Mouse (Mus musculus): ENCODE results near the gene Scarb1. TPM values are rescaled to one million over a fixed set of nuclear protein-coding genes. Genes with fewer than 3 reads are reported as not detected.
"Not testable (repeated sequence)": the region's sequence is repeated elsewhere in the genome, so short reads cannot be mapped to it uniquely, and the experiment has no call there.

Gene Scarb1
- polyA plus RNA-seq (2012; rRNA removed) (67.7 and 85.6 TPM in 2 replicates), polyA plus RNA-seq (2014; fragmentation: Nextera tagmentation; extraction: Ambion mirVana) (40.1 and 43.9 TPM in 2 replicates)

- peak within 1 kb of the TSS; percentile 78 for H3K4me3 ChIP-seq (replicated peaks; ENCODE audit: low read length)
- H3K36me3 ChIP-seq (ENCODE audit: control insufficient read depth, insufficient read depth, low read length) = no peaks in the 10 kb centered on the region
- peak within 1 kb of the TSS; percentile 69 for H3K9ac ChIP-seq (ENCODE audit: low read depth, low read length, severe bottlenecking)
- no peaks in the 10 kb centered on the region for H3K9me3 ChIP-seq (ENCODE audit: control insufficient read depth, low read length)
- H3K27me3 ChIP-seq (ENCODE audit: control insufficient read depth, insufficient read depth, low read length) = no peaks in the 10 kb centered on the region; the same call in 1 of the 2 replicates
- H3K4me1 ChIP-seq (ENCODE audit: control insufficient read depth, insufficient read depth, low read length) = peaks cover 20% of the 10 kb centered on the region
- TF ChIP-seq POLR2A (IDR thresholded peaks at IDR 0.05; ENCODE audit: borderline replicate concordance, extremely low read depth, insufficient read depth, insufficient read length) = 0 out of 2 replicates have a peak, but pooled peaks have one; percentile 57
- ATAC-seq (ENCODE audit: low FRiP score, low read depth) (peak; percentile 89), DNase-seq (ENCODE audit: low spot score) (peak; percentile 87)
- peak within 1 kb of the TSS; percentile 89 for H3K4me2 ChIP-seq (replicated peaks; ENCODE audit: low read depth, low read length, severe bottlenecking)
- WGBS = 0% methylated on average over 27 of the region's 42 CpGs
- H3K27ac ChIP-seq (replicated peaks; ENCODE audit: low read depth, low read length) = no peak within 1 kb of the TSS
Measured at GRCm38 (mm10) chr5:125340547-125341262, at the start of gene Scarb1. Gene Scarb1 (minus strand): TSS chr5:125341094.

GRCm38 (mm10) chr5:125389579-125390441, 48.9 kb upstream of the Scarb1 start, which contains the start of gene Ubc:
Gene Ubc (minus strand): TSS chr5:125390202.
- no peaks in the 10 kb centered on the region for H3K9me3 ChIP-seq (ENCODE audit: control insufficient read depth, low read length)
- ATAC-seq (ENCODE audit: low FRiP score, low read depth) = peak; percentile 66
- H3K4me3 ChIP-seq (replicated peaks; ENCODE audit: low read length) = peak within 1 kb of the TSS; percentile 100
- WGBS = under 1% methylated on average over 68 of the region's 69 CpGs
- H3K27ac ChIP-seq (replicated peaks; ENCODE audit: low read depth, low read length) = peak within 1 kb of the TSS; percentile 96
- peaks cover 12% of the 10 kb centered on the region for H3K36me3 ChIP-seq (ENCODE audit: control insufficient read depth, insufficient read depth, low read length)
- TF ChIP-seq POLR2A (IDR thresholded peaks at IDR 0.05; ENCODE audit: borderline replicate concordance, extremely low read depth, insufficient read depth, insufficient read length) = peak; percentile 100
- peak; percentile 90 for DNase-seq (ENCODE audit: low spot score)
- peaks cover 21% of the 10 kb centered on the region for H3K4me1 ChIP-seq (ENCODE audit: control insufficient read depth, insufficient read depth, low read length)
- peak within 1 kb of the TSS; percentile 98 for H3K9ac ChIP-seq (ENCODE audit: low read depth, low read length, severe bottlenecking)
- no peaks in the 10 kb centered on the region for H3K27me3 ChIP-seq (ENCODE audit: control insufficient read depth, insufficient read depth, low read length)
- H3K4me2 ChIP-seq (replicated peaks; ENCODE audit: low read depth, low read length, severe bottlenecking) = peak within 1 kb of the TSS; percentile 77

GRCm38 (mm10) chr5:125389131-125389578, 48.3 kb upstream of the Scarb1 start, which contains the start of gene Gm10382:
Gene Gm10382 (plus strand): TSS chr5:125389322.
- peak within 1 kb of the TSS; percentile 98 for H3K9ac ChIP-seq (ENCODE audit: low read depth, low read length, severe bottlenecking)
- peaks cover 18% of the 10 kb centered on the region for H3K36me3 ChIP-seq (ENCODE audit: control insufficient read depth, insufficient read depth, low read length)
- H3K4me2 ChIP-seq (replicated peaks; ENCODE audit: low read depth, low read length, severe bottlenecking) = peak within 1 kb of the TSS; percentile 77
- no peaks in the 10 kb centered on the region for H3K9me3 ChIP-seq (ENCODE audit: control insufficient read depth, low read length)
- peak within 1 kb of the TSS; percentile 96 for H3K27ac ChIP-seq (replicated peaks; ENCODE audit: low read depth, low read length)
- ATAC-seq (ENCODE audit: low FRiP score, low read depth) (no peak; the same call in 1 of the 2 replicates), DNase-seq (ENCODE audit: low spot score) (peak; percentile 80)
- H3K27me3 ChIP-seq (ENCODE audit: control insufficient read depth, insufficient read depth, low read length) = no peaks in the 10 kb centered on the region
- 5% methylated on average over 40 of the region's 41 CpGs for WGBS
- peaks cover 16% of the 10 kb centered on the region for H3K4me1 ChIP-seq (ENCODE audit: control insufficient read depth, insufficient read depth, low read length)
- TF ChIP-seq POLR2A (IDR thresholded peaks at IDR 0.05; ENCODE audit: borderline replicate concordance, extremely low read depth, insufficient read depth, insufficient read length) = no peak
- H3K4me3 ChIP-seq (replicated peaks; ENCODE audit: low read length) = peak within 1 kb of the TSS; percentile 100

GRCm38 (mm10) chr5:125388358-125389092, 47.6 kb upstream of the Scarb1 start:
- Histone ChIP-seq H3K4me2 (replicated peaks; ENCODE audit: low read depth, low read length, severe bottlenecking) (peak overlapping the region; percentile 77), H3K27ac (replicated peaks; ENCODE audit: low read depth, low read length) (peak overlapping the region; percentile 96; the same call in 1 of the 2 replicates), H3K9me3 (ENCODE audit: control insufficient read depth, low read length) (no peaks in the 10 kb centered on the region), H3K27me3 (ENCODE audit: control insufficient read depth, insufficient read depth, low read length) (no peaks in the 10 kb centered on the region), H3K4me1 (ENCODE audit: control insufficient read depth, insufficient read depth, low read length) (peaks cover 10% of the 10 kb centered on the region), H3K36me3 (ENCODE audit: control insufficient read depth, insufficient read depth, low read length) (peaks cover 18% of the 10 kb centered on the region), H3K9ac (ENCODE audit: low read depth, low read length, severe bottlenecking) (peak overlapping the region; percentile 98), H3K4me3 (replicated peaks; ENCODE audit: low read length) (peak overlapping the region; percentile 100)
- 29% methylated on average over 13 of the region's 13 CpGs for WGBS
- no peak for TF ChIP-seq POLR2A (IDR thresholded peaks at IDR 0.05; ENCODE audit: borderline replicate concordance, extremely low read depth, insufficient read depth, insufficient read length)
- DNase-seq (ENCODE audit: low spot score) (no peak), ATAC-seq (ENCODE audit: low FRiP score, low read depth) (no peak)

GRCm38 (mm10) chr5:125387295-125387694, 46.4 kb upstream of the Scarb1 start:
- not testable (repeated sequence) for H3K4me3 ChIP-seq (replicated peaks; ENCODE audit: low read length); H3K9ac ChIP-seq (ENCODE audit: low read depth, low read length, severe bottlenecking); ATAC-seq (ENCODE audit: low FRiP score, low read depth); H3K4me2 ChIP-seq (replicated peaks; ENCODE audit: low read depth, low read length, severe bottlenecking); H3K9me3 ChIP-seq (ENCODE audit: control insufficient read depth, low read length); H3K4me1 ChIP-seq (ENCODE audit: control insufficient read depth, insufficient read depth, low read length); H3K27me3 ChIP-seq (ENCODE audit: control insufficient read depth, insufficient read depth, low read length); DNase-seq (ENCODE audit: low spot score); H3K27ac ChIP-seq (replicated peaks; ENCODE audit: low read depth, low read length)
- WGBS = 100% methylated on average over 5 of the region's 6 CpGs
- H3K36me3 ChIP-seq (ENCODE audit: control insufficient read depth, insufficient read depth, low read length) = peaks cover 18% of the 10 kb centered on the region

Measured in limb, embryonic 14.5 days (tissue).